Mouse (Mus musculus): ENCODE results near the gene Lmo4.

The Lmo4 gene

GRCm38 (mm10) chr3:144204413-144205311, at the start of gene Lmo4:
Lmo4 (minus strand) TSS chr3:144205220.
- in situ Hi-C loops (cut with MseI, MboI), result no loop called here

- in situ Hi-C loops (cut with MseI, MboI), result no loop called here
Measured at GRCm38 (mm10) chr3:144254281-144254680, 49.3 kb upstream of the Lmo4 start.

GRCm38 (mm10) chr3:144253018-144253417, 48.0 kb upstream of the Lmo4 start:
- in situ Hi-C loops (cut with MseI, MboI), result no loop called here

GRCm38 (mm10) chr3:144252109-144252508, 47.1 kb upstream of the Lmo4 start:
- in situ Hi-C loops (cut with MseI, MboI), result no loop called here

- in situ Hi-C loops (cut with MseI, MboI), result no loop called here
Measured at GRCm38 (mm10) chr3:144242025-144242673, 37.1 kb upstream of the Lmo4 start.

GRCm38 (mm10) chr3:144241161-144241560, 36.1 kb upstream of the Lmo4 start:
- in situ Hi-C loops (cut with MseI, MboI), result no loop called here

GRCm38 (mm10) chr3:144238482-144238881, 33.5 kb upstream of the Lmo4 start:
- in situ Hi-C loops (cut with MseI, MboI), result no loop called here

- in situ Hi-C loops (cut with MseI, MboI), result no loop called here
Measured at GRCm38 (mm10) chr3:144232347-144233008, 27.5 kb upstream of the Lmo4 start.

GRCm38 (mm10) chr3:144231931-144232330, 26.9 kb upstream of the Lmo4 start:
- in situ Hi-C loops (cut with MseI, MboI), result no loop called here

GRCm38 (mm10) chr3:144231419-144231818, 26.4 kb upstream of the Lmo4 start:
- in situ Hi-C loops (cut with MseI, MboI), result no loop called here

GRCm38 (mm10) chr3:144230016-144230415, 25.0 kb upstream of the Lmo4 start:
- in situ Hi-C loops (cut with MseI, MboI), result no loop called here

GRCm38 (mm10) chr3:144229312-144229711, 24.3 kb upstream of the Lmo4 start:
- in situ Hi-C loops (cut with MseI, MboI), result no loop called here

- in situ Hi-C loops (cut with MseI, MboI), result no loop called here
Measured at GRCm38 (mm10) chr3:144225456-144226240, 20.6 kb upstream of the Lmo4 start.

GRCm38 (mm10) chr3:144224594-144224993, 19.6 kb upstream of the Lmo4 start:
- in situ Hi-C loops (cut with MseI, MboI), result no loop called here

- in situ Hi-C loops (cut with MseI, MboI), result no loop called here
Measured at GRCm38 (mm10) chr3:144223377-144224105, 18.5 kb upstream of the Lmo4 start.

GRCm38 (mm10) chr3:144222381-144222780, 17.4 kb upstream of the Lmo4 start:
- in situ Hi-C loops (cut with MseI, MboI), result no loop called here

- in situ Hi-C loops (cut with MseI, MboI), result no loop called here
Measured at GRCm38 (mm10) chr3:144207498-144207897, 2.5 kb upstream of the Lmo4 start.

GRCm38 (mm10) chr3:144206942-144207341, 1.9 kb upstream of the Lmo4 start:
- in situ Hi-C loops (cut with MseI, MboI), result no loop called here

- in situ Hi-C loops (cut with MseI, MboI), result no loop called here
Measured at GRCm38 (mm10) chr3:144206261-144206660, 1.2 kb upstream of the Lmo4 start.

- in situ Hi-C loops (cut with MseI, MboI), result no loop called here
Measured at GRCm38 (mm10) chr3:144205351-144206153, 532 bp upstream of the Lmo4 start.
